Mouse (Mus musculus) stomach, embryonic 14.5 days (tissue): Measurements from ENCODE around the gene Agpat4. TPM values are rescaled to one million over a fixed set of nuclear protein-coding genes. Genes with fewer than 3 reads are reported as not detected.

Experiments
- ATAC-seq: fragments of 200-750 bp; cut with Nextera tagmentation; 2 replicates; pipeline ENCODE4 v1.8.0; 2017; ENCODE audit warnings: low read depth, moderate TSS enrichment; ENCODE audit not compliant: insufficient number of reproducible peaks, insufficient read depth, low FRiP score
- H3K27ac ChIP-seq: fragments of 300-500 bp; sonication (generic); 2 replicates; pipeline ENCODE4 v1.5.1; 2014; ENCODE audit warnings: mild to moderate bottlenecking, low read length, moderate library complexity, mixed read lengths
- H3K27me3 ChIP-seq: fragments of 300-500 bp; sonication (generic); 2 replicates; pipeline ENCODE4 v1.6.1; 2014; ENCODE audit warnings: low read length, control low read depth, mixed read lengths; ENCODE audit not compliant: control insufficient read depth, insufficient read depth
- H3K36me3 ChIP-seq: fragments of 300-500 bp; sonication (generic); 2 replicates; pipeline ENCODE4 v1.6.1; 2014; ENCODE audit warnings: mild to moderate bottlenecking, control low read depth, low read length, moderate library complexity, mixed read lengths; ENCODE audit not compliant: control insufficient read depth, insufficient read depth
- H3K4me1 ChIP-seq: fragments of 300-500 bp; sonication (generic); 2 replicates; pipeline ENCODE4 v1.6.1; 2014; ENCODE audit warnings: low read length, control low read depth, mixed read lengths; ENCODE audit not compliant: control insufficient read depth, insufficient read depth
- H3K4me2 ChIP-seq: fragments of 300-500 bp; sonication (generic); replicated peaks from 2 replicates; pipeline ENCODE4 v1.6.1; 2014; ENCODE audit warnings: low read depth, low read length, control low read depth
- H3K4me3 ChIP-seq: fragments of 300-500 bp; sonication (generic); 2 replicates; pipeline ENCODE4 v1.5.1; 2014; ENCODE audit warnings: low read depth, low read length, control low read depth
- H3K9ac ChIP-seq: fragments of 300-500 bp; sonication (generic); replicated peaks from 2 replicates; pipeline ENCODE4 v1.6.1; 2014; ENCODE audit warnings: low read depth, mild to moderate bottlenecking, control low read depth, low read length, moderate library complexity, mixed read lengths
- H3K9me3 ChIP-seq: fragments of 300-500 bp; sonication (generic); 2 replicates; pipeline ENCODE4 v1.6.1; 2016; ENCODE audit warnings: low read depth, low read length, control low read depth; ENCODE audit not compliant: control insufficient read depth
- WGBS: fragments of 180-500 bp; shearing (Covaris S2); extraction: QIAGEN DNeasy Blood & Tissue Kit; methylation state at CpG from one replicate; pipeline ENCODE4 v1.1.7; 2014; 5-methylcytosine and 5-hydroxymethylcytosine counted together
- polyA plus RNA-seq: library from polyadenylated mRNA; unstranded; fragments of >200 nt; fragmentation: Nextera tagmentation; extraction: Ambion mirVana; gene quantifications from 2 replicates; pipeline ENCODE4 v1.2.1, GENCODE M21; 2014

The Agpat4 gene
- polyA plus RNA-seq, 1 experiment from 2014 or later: 27.7 TPM

DNA sequence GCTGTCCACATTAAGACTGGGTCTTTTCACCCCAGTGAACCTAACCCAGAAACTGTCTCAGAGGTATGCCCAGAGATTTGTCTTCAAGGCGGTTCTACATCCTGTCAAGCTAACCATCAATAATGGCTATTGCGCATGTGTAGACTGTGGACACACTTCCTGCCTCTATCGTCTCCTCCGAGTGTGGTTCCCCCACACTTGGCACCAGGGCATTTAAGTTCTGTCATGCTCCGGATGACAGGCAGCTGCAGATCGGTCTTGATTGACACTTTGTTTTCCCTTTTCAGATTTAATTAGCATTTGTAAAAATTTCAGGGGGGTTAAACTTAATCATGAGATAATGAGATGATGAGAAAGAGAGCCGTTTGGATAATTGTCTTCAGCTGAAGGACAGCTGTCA, 56.4 kb downstream of the Agpat4 start:
- Histone ChIP-seq H3K36me3 (no peaks in the 10 kb centered on the region), H3K9ac (no peak overlapping the region), H3K27ac (no peak overlapping the region), H3K9me3 (peaks cover 6% of the 10 kb centered on the region; the same call in 1 of the 2 replicates), H3K4me3 (no peak overlapping the region), H3K4me2 (no peak overlapping the region), H3K27me3 (no peaks in the 10 kb centered on the region), H3K4me1 (peaks cover 9% of the 10 kb centered on the region)
- ATAC-seq: no peak
- WGBS: 65% methylated on average over 7 of the region's 7 CpGs

DNA sequence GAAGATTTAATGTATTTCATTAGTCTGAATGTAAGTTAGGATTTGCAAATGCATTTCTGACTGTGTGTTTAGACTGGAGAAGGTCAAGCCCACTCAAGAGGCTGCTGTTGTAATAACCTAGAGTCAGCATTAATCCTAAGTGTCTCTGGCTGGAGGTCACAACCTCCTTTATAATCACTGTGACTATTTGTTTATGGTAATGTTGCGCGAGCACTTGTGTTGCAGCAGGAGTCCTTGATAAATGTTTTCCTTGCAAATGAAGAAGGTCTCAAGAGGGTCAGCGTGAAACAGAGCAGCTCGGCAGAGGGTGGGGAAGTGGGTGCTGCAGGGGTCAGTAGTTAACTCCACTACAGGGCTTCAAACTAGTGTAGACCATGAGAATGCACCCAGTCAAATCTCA, 57.1 kb downstream of the Agpat4 start:
- no peak overlapping the region for H3K27ac ChIP-seq
- H3K9ac ChIP-seq: no peak overlapping the region
- H3K9me3 ChIP-seq: peaks cover 6% of the 10 kb centered on the region; the same call in 1 of the 2 replicates
- H3K36me3 ChIP-seq: no peaks in the 10 kb centered on the region
- WGBS: 20% methylated on average over 4 of the region's 4 CpGs
- H3K4me2 ChIP-seq: no peak overlapping the region
- peaks cover 6% of the 10 kb centered on the region for H3K4me1 ChIP-seq
- no peak for ATAC-seq
- no peak overlapping the region for H3K4me3 ChIP-seq
- no peaks in the 10 kb centered on the region for H3K27me3 ChIP-seq

GRCm38 (mm10) chr17:12179339-12179738, 60.8 kb downstream of the Agpat4 start:
- 77% methylated on average over 7 of the region's 7 CpGs for WGBS
- no peaks in the 10 kb centered on the region for H3K4me1 ChIP-seq
- no peaks in the 10 kb centered on the region for H3K27me3 ChIP-seq
- H3K4me3 ChIP-seq: no peak overlapping the region
- peaks cover 6% of the 10 kb centered on the region; the same call in 1 of the 2 replicates for H3K9me3 ChIP-seq
- no peak overlapping the region for H3K4me2 ChIP-seq
- no peak overlapping the region for H3K27ac ChIP-seq
- H3K36me3 ChIP-seq: no peaks in the 10 kb centered on the region
- no peak for ATAC-seq
- H3K9ac ChIP-seq: no peak overlapping the region

- Histone ChIP-seq H3K36me3 (no peaks in the 10 kb centered on the region), H3K27me3 (no peaks in the 10 kb centered on the region), H3K27ac (no peak overlapping the region), H3K4me2 (no peak overlapping the region), H3K9ac (no peak overlapping the region), H3K4me3 (no peak overlapping the region), H3K9me3 (peaks cover 6% of the 10 kb centered on the region; the same call in 1 of the 2 replicates), H3K4me1 (no peaks in the 10 kb centered on the region)
- ATAC-seq: no peak
- 75% methylated on average over 2 of the region's 2 CpGs for WGBS
These were observed 61.3 kb downstream of the Agpat4 start for GRCm38 (mm10) chr17:12179766-12180165.

DNA sequence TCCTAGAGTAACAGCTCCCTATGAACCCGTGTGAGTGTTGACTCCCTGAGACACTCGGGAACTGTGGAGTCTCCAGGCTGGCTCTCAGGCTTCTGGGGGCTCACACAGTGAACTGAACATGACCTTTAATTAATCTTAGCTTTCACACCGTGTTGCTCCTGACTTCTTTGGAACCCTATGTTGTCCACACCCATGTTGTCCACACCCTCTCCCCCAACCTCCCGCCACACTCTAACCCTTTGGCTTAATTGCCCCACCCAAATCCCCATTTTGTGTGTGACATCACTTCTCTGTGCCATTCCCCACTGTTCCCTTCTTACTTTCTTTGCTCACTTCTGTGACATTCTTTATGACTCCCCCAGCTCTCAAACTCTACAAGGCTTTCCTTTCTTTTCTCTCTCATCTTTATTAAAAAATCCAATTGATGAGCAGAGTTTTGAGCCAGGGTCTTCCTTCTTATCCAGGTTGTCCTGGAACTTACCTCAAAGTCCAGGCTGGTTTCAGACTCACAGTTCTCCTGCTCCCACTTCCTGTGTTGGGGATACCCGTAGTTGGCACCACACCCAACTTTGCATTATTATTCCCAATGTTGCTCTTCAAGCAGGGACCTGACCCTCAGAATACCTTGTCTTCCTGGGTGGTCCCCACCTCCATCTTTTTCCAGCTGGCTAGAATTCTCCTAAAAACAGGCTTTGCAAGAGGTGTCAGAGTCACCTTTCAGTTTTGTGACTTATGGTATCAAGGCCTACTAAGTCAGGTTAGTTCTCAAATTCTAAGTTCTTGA, 64.4 kb downstream of the Agpat4 start:
- WGBS: 51% methylated on average over 5 of the region's 5 CpGs
- no peaks in the 10 kb centered on the region for H3K36me3 ChIP-seq
- H3K4me1 ChIP-seq: peaks cover 3% of the 10 kb centered on the region; the same call in 1 of the 2 replicates
- no peak overlapping the region for H3K4me3 ChIP-seq
- 0 out of 2 replicates have a peak, but pooled peaks have one; percentile 29 for ATAC-seq
- H3K9ac ChIP-seq: no peak overlapping the region
- no peaks in the 10 kb centered on the region for H3K27me3 ChIP-seq
- no peak overlapping the region for H3K27ac ChIP-seq
- no peak overlapping the region for H3K4me2 ChIP-seq
- no peaks in the 10 kb centered on the region for H3K9me3 ChIP-seq

GRCm38 (mm10) chr17:12184283-12184682, 65.8 kb downstream of the Agpat4 start:
- Histone ChIP-seq H3K4me2 (no peak overlapping the region), H3K36me3 (no peaks in the 10 kb centered on the region), H3K27ac (no peak overlapping the region), H3K4me1 (peaks cover 3% of the 10 kb centered on the region; the same call in 1 of the 2 replicates), H3K9me3 (no peaks in the 10 kb centered on the region), H3K9ac (no peak overlapping the region), H3K4me3 (no peak overlapping the region), H3K27me3 (no peaks in the 10 kb centered on the region)
- 63% methylated on average over 8 of the region's 8 CpGs for WGBS
- no peak for ATAC-seq

- Histone ChIP-seq H3K4me2 (no peak overlapping the region), H3K9me3 (no peaks in the 10 kb centered on the region), H3K27me3 (no peaks in the 10 kb centered on the region), H3K9ac (no peak overlapping the region), H3K36me3 (peaks cover 3% of the 10 kb centered on the region; the same call in 1 of the 2 replicates), H3K4me3 (no peak overlapping the region), H3K27ac (no peak overlapping the region), H3K4me1 (peaks cover 3% of the 10 kb centered on the region; the same call in 1 of the 2 replicates)
- ATAC-seq: peak; percentile 68; the same call in 1 of the 2 replicates
- 90% methylated on average over 4 of the region's 4 CpGs for WGBS
These were observed 67.4 kb downstream of the Agpat4 start for GRCm38 (mm10) chr17:12185855-12186254.

GRCm38 (mm10) chr17:12186341-12186740, 67.8 kb downstream of the Agpat4 start:
- H3K27me3 ChIP-seq: no peaks in the 10 kb centered on the region
- H3K4me3 ChIP-seq: no peak overlapping the region
- no peak for ATAC-seq
- H3K27ac ChIP-seq: no peak overlapping the region
- H3K36me3 ChIP-seq: peaks cover 3% of the 10 kb centered on the region; the same call in 1 of the 2 replicates
- H3K9me3 ChIP-seq: no peaks in the 10 kb centered on the region
- peaks cover 3% of the 10 kb centered on the region; the same call in 1 of the 2 replicates for H3K4me1 ChIP-seq
- WGBS: 82% methylated on average over 3 of the region's 3 CpGs
- H3K4me2 ChIP-seq: no peak overlapping the region
- H3K9ac ChIP-seq: no peak overlapping the region; the same call in 1 of the 2 replicates
